Mouse (Mus musculus): ENCODE results near the gene Scube2. TPM values are rescaled to one million over a fixed set of nuclear protein-coding genes. Genes with fewer than 3 reads are reported as not detected.

Scube2 gene
- total and polyA plus RNA-seq, 3 experiments: 0.27 to 0.67 TPM; not detected in 1

- TF ChIP-seq MAZ (IDR thresholded peaks at IDR 0.05; ENCODE audit: low read depth, low read length) (no peak), TAL1 (IDR thresholded peaks at IDR 0.05; ENCODE audit: low read length) (no peak), MYC (IDR thresholded peaks at IDR 0.05; ENCODE audit: low read depth, low read length) (no peak)
Measured at GRCm38 (mm10) chr7:109826911-109827310, 38.6 kb downstream of the Scube2 start (continued).

GRCm38 (mm10) chr7:109825293-109825692, 40.2 kb downstream of the Scube2 start:
- Histone ChIP-seq H3K27me3 (ENCODE audit: control insufficient read depth in 1 of 2, insufficient read depth in 2 of 2, low read length in 2 of 2) (no peaks in the 10 kb centered on the region), H3K4me3 (ENCODE audit: control insufficient read depth in 1 of 2, insufficient read depth in 1 of 2, low read depth in 2 of 2, low read length in 2 of 2) (no peak overlapping the region), H3K36me3 (ENCODE audit: control insufficient read depth in 1 of 2, insufficient read depth in 2 of 2, low read length in 2 of 2) (no peaks in the 10 kb centered on the region), H3K27ac (ENCODE audit: control insufficient read depth, low read depth, low read length) (no peak overlapping the region), H3K9me3 (replicated peaks; ENCODE audit: insufficient read depth, low read length) (no peaks in the 10 kb centered on the region), H3K9ac (ENCODE audit: control insufficient read depth, low read depth, low read length, poor library complexity, severe bottlenecking) (no peak overlapping the region), H3K79me2 (ENCODE audit: control insufficient read depth, insufficient read depth, low read length, poor library complexity) (no peaks in the 10 kb centered on the region), H3K4me1 (ENCODE audit: control insufficient read depth in 1 of 2, insufficient read depth in 2 of 2, low read length in 2 of 2) (no peaks in the 10 kb centered on the region)
- TF ChIP-seq MEF2A (IDR thresholded peaks at IDR 0.05; ENCODE audit: extremely low read depth, insufficient replicate concordance, low read depth, low read length, poor library complexity, severe bottlenecking) (no peak), UBTF (IDR thresholded peaks at IDR 0.05; ENCODE audit: borderline replicate concordance, insufficient read depth, low read depth, low read length) (no peak), TAL1 (IDR thresholded peaks at IDR 0.05; ENCODE audit: low read length) (no peak), CTCF (IDR thresholded peaks at IDR 0.05 in 2 of 3, conservative IDR thresholded peaks at IDR 0.05 in 1 of 3; ENCODE audit: control insufficient read depth in 1 of 3, insufficient read depth in 1 of 3, low read depth in 2 of 3, low read length in 3 of 3, poor library complexity in 1 of 3, severe bottlenecking in 1 of 3) (no peak), CHD2 (IDR thresholded peaks at IDR 0.05; ENCODE audit: low read length) (no peak), BHLHE40 (IDR thresholded peaks at IDR 0.05; ENCODE audit: borderline replicate concordance, low read depth, low read length) (no peak), KAT2A (conservative IDR thresholded peaks at IDR 0.05; ENCODE audit: low read depth, low read length) (no peak), E2F4 (IDR thresholded peaks at IDR 0.05; ENCODE audit: borderline replicate concordance, low read depth, low read length) (no peak), JUND (IDR thresholded peaks at IDR 0.05; ENCODE audit: low read depth, low read length) (no peak), MAZ (IDR thresholded peaks at IDR 0.05; ENCODE audit: low read depth, low read length) (no peak), CHD1 (IDR thresholded peaks at IDR 0.05; ENCODE audit: low read depth, low read length) (no peak), SIN3A (IDR thresholded peaks at IDR 0.05; ENCODE audit: low read length) (no peak), HCFC1 (IDR thresholded peaks at IDR 0.05; ENCODE audit: low read depth, low read length) (no peak), TBP (IDR thresholded peaks at IDR 0.05; ENCODE audit: low read depth, low read length) (no peak), USF1 (IDR thresholded peaks at IDR 0.05; ENCODE audit: low read depth, low read length) (no peak), RCOR1 (IDR thresholded peaks at IDR 0.05; ENCODE audit: low read depth, low read length) (no peak), RAD21 (IDR thresholded peaks at IDR 0.05; ENCODE audit: low read depth, low read length) (no peak), MAX (IDR thresholded peaks at IDR 0.05; ENCODE audit: low read length) (no peak)
- DNase-seq (ENCODE audit: low read depth, low spot score): no peak

- no peaks in the 10 kb centered on the region for H3K27me3 ChIP-seq (ENCODE audit: control insufficient read depth in 1 of 2, insufficient read depth in 2 of 2, low read length in 2 of 2)
- H3K79me2 ChIP-seq (ENCODE audit: control insufficient read depth, insufficient read depth, low read length, poor library complexity): no peaks in the 10 kb centered on the region
- H3K27ac ChIP-seq (ENCODE audit: control insufficient read depth, low read depth, low read length): no peak overlapping the region
- H3K9me3 ChIP-seq (replicated peaks; ENCODE audit: insufficient read depth, low read length): no peaks in the 10 kb centered on the region
- no peak for TF ChIP-seq CTCF (IDR thresholded peaks at IDR 0.05 in 2 of 3, conservative IDR thresholded peaks at IDR 0.05 in 1 of 3; ENCODE audit: control insufficient read depth in 1 of 3, insufficient read depth in 1 of 3, low read depth in 2 of 3, low read length in 3 of 3, poor library complexity in 1 of 3, severe bottlenecking in 1 of 3)
- TF ChIP-seq ETS1 (IDR thresholded peaks at IDR 0.05; ENCODE audit: low read depth, low read length): peak; percentile 93
- peak; percentile 71 for TF ChIP-seq TAL1 (IDR thresholded peaks at IDR 0.05; ENCODE audit: low read length)
- no peak for TF ChIP-seq MEF2A (IDR thresholded peaks at IDR 0.05; ENCODE audit: extremely low read depth, insufficient replicate concordance, low read depth, low read length, poor library complexity, severe bottlenecking)
- 0 out of 2 replicates have a peak, but pooled peaks have one; percentile 33 for TF ChIP-seq RCOR1 (IDR thresholded peaks at IDR 0.05; ENCODE audit: low read depth, low read length)
- peak; percentile 63; the same call in 1 of the 2 replicates for TF ChIP-seq MYC (IDR thresholded peaks at IDR 0.05; ENCODE audit: low read depth, low read length)
- TF ChIP-seq MXI1 (IDR thresholded peaks at IDR 0.05; ENCODE audit: low read depth, low read length): peak; percentile 51; the same call in 1 of the 2 replicates
- peak in 1 of 2 experiments; percentile 79; a peak in 3 of 4 replicates for TF ChIP-seq EP300 (IDR thresholded peaks at IDR 0.05; ENCODE audit: low read depth in 1 of 2, low read length in 2 of 2)
- TF ChIP-seq MAFK (IDR thresholded peaks at IDR 0.05; ENCODE audit: borderline replicate concordance, low read depth, low read length): no peak
- TF ChIP-seq GATA1 (IDR thresholded peaks at IDR 0.05; ENCODE audit: low read depth, low read length): peak; percentile 85
- no peak for TF ChIP-seq MAZ (IDR thresholded peaks at IDR 0.05; ENCODE audit: low read depth, low read length)
- TF ChIP-seq ZNF384 (IDR thresholded peaks at IDR 0.05; ENCODE audit: low read depth, low read length): 0 out of 2 replicates have a peak, but pooled peaks have one; percentile 16
- TF ChIP-seq SIN3A (IDR thresholded peaks at IDR 0.05; ENCODE audit: low read length): peak; percentile 43; the same call in 1 of the 2 replicates
- TF ChIP-seq TCF12 (IDR thresholded peaks at IDR 0.05; ENCODE audit: low read depth, low read length): peak; percentile 91
- H3K4me1 ChIP-seq (ENCODE audit: control insufficient read depth in 1 of 2, insufficient read depth in 2 of 2, low read length in 2 of 2): peaks cover 19 to 23% of the 10 kb centered on the region in 2 experiments
- peak; percentile 61 for DNase-seq (ENCODE audit: low read depth, low spot score)
- H3K36me3 ChIP-seq (ENCODE audit: control insufficient read depth in 1 of 2, insufficient read depth in 2 of 2, low read length in 2 of 2): peaks cover 0 to 22% of the 10 kb centered on the region in 2 experiments; a peak in 2 of 4 replicates
- H3K4me3 ChIP-seq (ENCODE audit: control insufficient read depth in 1 of 2, insufficient read depth in 1 of 2, low read depth in 2 of 2, low read length in 2 of 2): peak overlapping the region in 1 of 2 experiments; percentile 11; a peak in 1 of 4 replicates
- H3K9ac ChIP-seq (ENCODE audit: control insufficient read depth, low read depth, low read length, poor library complexity, severe bottlenecking): no peak overlapping the region
Measured at GRCm38 (mm10) chr7:109818600-109818999, 46.9 kb downstream of the Scube2 start.
